Mouse (Mus musculus): ENCODE measurements around the gene Vsx1. TPM values are rescaled to one million over a fixed set of nuclear protein-coding genes. Genes with fewer than 3 reads are reported as not detected.

The Vsx1 gene
- not detected in 2 replicates for polyA plus RNA-seq (2015; fragmentation: Nextera tagmentation; extraction: Ambion mirVana)

DNA sequence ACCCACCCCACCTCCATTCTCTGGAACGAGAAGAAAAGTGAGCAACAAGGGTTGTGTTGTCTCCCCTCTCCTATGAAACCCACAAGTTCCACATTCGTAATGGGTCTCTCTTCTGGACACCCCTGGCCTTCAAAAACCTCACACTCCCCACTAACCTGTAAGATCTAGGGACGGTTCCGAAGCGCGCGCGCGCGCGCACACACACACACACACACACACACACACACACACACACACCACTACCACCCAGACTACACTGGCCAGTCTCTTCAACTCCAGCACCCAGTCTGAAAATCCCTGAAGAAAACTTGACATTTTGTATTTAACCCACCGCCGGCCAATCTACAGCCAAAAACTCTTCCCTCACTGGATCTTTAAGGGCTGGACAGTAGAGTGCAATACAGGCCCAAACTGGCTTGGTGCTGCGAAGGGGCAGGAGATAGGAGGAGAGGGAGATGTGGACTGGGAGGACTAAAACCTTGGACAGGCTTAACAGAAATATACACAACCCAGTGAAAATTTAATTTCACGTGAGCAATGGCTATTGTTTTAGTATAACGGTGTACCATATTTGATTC, at the start of gene Vsx1:
Gene Vsx1 (minus strand): TSS at position 138 of the 578 bp plus-strand sequence.
- Histone ChIP-seq H3K27me3 (replicated peaks; ENCODE audit: control insufficient read depth, insufficient read depth, low read length) (peaks cover 52% of the 10 kb centered on the region), H3K9me3 (ENCODE audit: control insufficient read depth) (no peaks in the 10 kb centered on the region), H3K36me3 (ENCODE audit: control insufficient read depth, insufficient read depth) (no peaks in the 10 kb centered on the region), H3K9ac (ENCODE audit: low read depth, low read length) (no peak within 1 kb of the TSS), H3K27ac (ENCODE audit: low read depth, low read length) (no peak within 1 kb of the TSS), H3K4me1 (replicated peaks; ENCODE audit: control insufficient read depth, insufficient read depth, low read length) (no peaks in the 10 kb centered on the region), H3K4me3 (ENCODE audit: low read depth, low read length) (peak within 1 kb of the TSS; percentile 26), H3K4me2 (replicated peaks; ENCODE audit: low read depth) (peak within 1 kb of the TSS; percentile 56)
- 42% methylated on average over 16 of the region's 16 CpGs for WGBS
- no peak for TF ChIP-seq CTCF (IDR thresholded peaks at IDR 0.05; ENCODE audit: low read depth)
- no peak for ATAC-seq

DNA sequence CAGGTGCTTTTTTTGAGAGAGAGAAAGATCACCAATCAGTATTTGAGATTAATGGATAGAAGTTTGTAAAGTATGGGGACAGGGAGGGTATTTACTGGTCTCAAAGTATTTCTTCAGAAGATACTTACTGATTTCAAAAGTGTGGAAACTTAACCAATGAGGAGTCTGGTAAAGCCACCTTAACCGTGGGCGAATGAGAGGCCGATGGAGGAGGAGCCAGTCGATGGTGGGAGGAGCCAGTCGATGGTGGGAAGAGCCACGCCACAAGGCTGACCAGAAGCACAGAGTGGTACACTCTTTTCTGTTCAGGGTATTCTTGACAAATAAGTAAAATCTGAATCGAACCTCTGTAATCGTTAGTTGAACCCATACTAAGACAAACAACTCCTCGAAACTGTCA, 48.7 kb upstream of the Vsx1 start:
- no peaks in the 10 kb centered on the region for H3K27me3 ChIP-seq (replicated peaks; ENCODE audit: control insufficient read depth, insufficient read depth, low read length)
- no peak overlapping the region for H3K4me2 ChIP-seq (replicated peaks; ENCODE audit: low read depth)
- H3K4me1 ChIP-seq (replicated peaks; ENCODE audit: control insufficient read depth, insufficient read depth, low read length): no peaks in the 10 kb centered on the region
- WGBS: 76% methylated on average over 9 of the region's 9 CpGs
- no peaks in the 10 kb centered on the region for H3K9me3 ChIP-seq (ENCODE audit: control insufficient read depth)
- no peak overlapping the region for H3K27ac ChIP-seq (ENCODE audit: low read depth, low read length)
- H3K36me3 ChIP-seq (ENCODE audit: control insufficient read depth, insufficient read depth): no peaks in the 10 kb centered on the region
- no peak overlapping the region for H3K9ac ChIP-seq (ENCODE audit: low read depth, low read length)
- no peak for ATAC-seq
- TF ChIP-seq CTCF (IDR thresholded peaks at IDR 0.05; ENCODE audit: low read depth): no peak
- no peak overlapping the region for H3K4me3 ChIP-seq (ENCODE audit: low read depth, low read length)

DNA sequence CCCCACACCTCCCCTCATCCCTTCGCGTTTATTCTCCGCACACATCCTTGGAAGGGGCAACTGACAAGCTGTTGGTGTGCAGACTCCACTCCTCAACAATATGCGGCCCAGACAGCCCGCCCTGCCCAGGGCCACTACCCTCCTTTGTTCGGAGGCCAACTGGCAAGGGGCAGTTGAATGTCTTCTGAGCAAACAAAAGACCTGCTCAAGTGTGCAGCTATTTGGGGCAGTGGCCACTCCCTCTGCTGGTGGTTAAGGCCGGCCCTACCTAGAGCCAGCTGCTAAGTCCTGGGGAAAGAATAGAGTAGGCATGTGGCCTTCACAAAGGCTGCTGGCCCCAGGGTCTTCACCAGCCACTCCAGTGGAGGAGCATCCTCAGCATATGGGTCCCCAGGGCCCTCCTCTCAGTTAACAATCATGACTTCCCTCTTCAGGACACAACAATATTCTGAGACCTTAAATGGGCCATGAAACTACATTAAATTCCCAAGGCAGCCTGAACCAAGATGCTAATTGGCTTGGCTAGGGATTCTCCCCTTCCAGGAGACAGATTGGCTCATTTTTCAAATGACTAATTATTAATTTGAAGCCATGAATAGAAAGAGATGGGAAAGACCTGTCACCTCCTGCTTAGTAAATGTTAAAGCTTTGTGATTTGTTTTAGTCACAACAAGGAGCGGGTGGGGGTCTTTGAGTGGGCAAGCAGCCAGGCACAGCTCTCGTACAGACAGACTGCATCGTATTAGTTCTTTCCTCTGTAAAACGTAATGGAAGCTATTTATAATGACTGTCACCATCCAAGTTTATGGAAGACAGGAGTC, 46.8 kb upstream of the Vsx1 start:
- no peak for ATAC-seq
- 61% methylated on average over 11 of the region's 11 CpGs for WGBS

DNA sequence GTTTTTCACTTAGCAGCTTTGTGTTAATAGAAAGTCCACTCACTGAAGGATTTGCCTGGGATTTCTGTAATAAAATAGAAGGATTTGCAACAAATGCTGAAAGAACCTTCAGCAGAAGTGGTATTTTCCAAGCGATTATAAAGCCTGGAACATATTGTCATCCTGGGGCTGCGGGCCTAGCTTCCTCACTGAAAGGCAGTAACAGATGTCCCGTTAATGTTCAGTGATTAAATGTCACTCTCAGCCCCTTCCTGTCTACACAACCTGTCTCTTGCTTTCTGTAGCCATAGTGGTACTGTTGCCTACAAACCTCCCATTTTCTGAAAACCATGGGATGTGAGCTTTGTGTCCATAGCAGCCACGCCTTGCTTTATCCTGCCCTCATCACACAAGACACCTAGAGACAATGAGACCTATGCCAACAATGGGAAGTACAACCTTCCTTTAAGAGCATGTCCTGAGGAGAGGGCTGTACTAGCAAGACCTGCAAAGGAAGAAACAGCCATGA, 23.1 kb upstream of the Vsx1 start:
- TF ChIP-seq CTCF (IDR thresholded peaks at IDR 0.05; ENCODE audit: low read depth): no peak
- 77% methylated on average over 4 of the region's 4 CpGs for WGBS
- H3K27ac ChIP-seq (ENCODE audit: low read depth, low read length): no peak overlapping the region
- no peaks in the 10 kb centered on the region for H3K27me3 ChIP-seq (replicated peaks; ENCODE audit: control insufficient read depth, insufficient read depth, low read length)
- no peaks in the 10 kb centered on the region for H3K36me3 ChIP-seq (ENCODE audit: control insufficient read depth, insufficient read depth)
- no peak overlapping the region for H3K4me3 ChIP-seq (ENCODE audit: low read depth, low read length)
- no peak overlapping the region for H3K4me2 ChIP-seq (replicated peaks; ENCODE audit: low read depth)
- no peak for ATAC-seq
- no peak overlapping the region for H3K9ac ChIP-seq (ENCODE audit: low read depth, low read length)
- H3K9me3 ChIP-seq (ENCODE audit: control insufficient read depth): no peaks in the 10 kb centered on the region
- H3K4me1 ChIP-seq (replicated peaks; ENCODE audit: control insufficient read depth, insufficient read depth, low read length): no peaks in the 10 kb centered on the region

More for the DNA sequence above, 46.8 kb upstream of the Vsx1 start:
- H3K9me3 ChIP-seq (ENCODE audit: control insufficient read depth): no peaks in the 10 kb centered on the region
- no peak overlapping the region for H3K4me2 ChIP-seq (replicated peaks; ENCODE audit: low read depth)
- H3K4me3 ChIP-seq (ENCODE audit: low read depth, low read length): no peak overlapping the region
- TF ChIP-seq CTCF (IDR thresholded peaks at IDR 0.05; ENCODE audit: low read depth): 0 out of 2 replicates have a peak, but pooled peaks have one; percentile 10
- H3K36me3 ChIP-seq (ENCODE audit: control insufficient read depth, insufficient read depth): no peaks in the 10 kb centered on the region
- no peaks in the 10 kb centered on the region for H3K4me1 ChIP-seq (replicated peaks; ENCODE audit: control insufficient read depth, insufficient read depth, low read length)
- H3K27ac ChIP-seq (ENCODE audit: low read depth, low read length): no peak overlapping the region
- no peak overlapping the region for H3K9ac ChIP-seq (ENCODE audit: low read depth, low read length)
- H3K27me3 ChIP-seq (replicated peaks; ENCODE audit: control insufficient read depth, insufficient read depth, low read length): no peaks in the 10 kb centered on the region

DNA sequence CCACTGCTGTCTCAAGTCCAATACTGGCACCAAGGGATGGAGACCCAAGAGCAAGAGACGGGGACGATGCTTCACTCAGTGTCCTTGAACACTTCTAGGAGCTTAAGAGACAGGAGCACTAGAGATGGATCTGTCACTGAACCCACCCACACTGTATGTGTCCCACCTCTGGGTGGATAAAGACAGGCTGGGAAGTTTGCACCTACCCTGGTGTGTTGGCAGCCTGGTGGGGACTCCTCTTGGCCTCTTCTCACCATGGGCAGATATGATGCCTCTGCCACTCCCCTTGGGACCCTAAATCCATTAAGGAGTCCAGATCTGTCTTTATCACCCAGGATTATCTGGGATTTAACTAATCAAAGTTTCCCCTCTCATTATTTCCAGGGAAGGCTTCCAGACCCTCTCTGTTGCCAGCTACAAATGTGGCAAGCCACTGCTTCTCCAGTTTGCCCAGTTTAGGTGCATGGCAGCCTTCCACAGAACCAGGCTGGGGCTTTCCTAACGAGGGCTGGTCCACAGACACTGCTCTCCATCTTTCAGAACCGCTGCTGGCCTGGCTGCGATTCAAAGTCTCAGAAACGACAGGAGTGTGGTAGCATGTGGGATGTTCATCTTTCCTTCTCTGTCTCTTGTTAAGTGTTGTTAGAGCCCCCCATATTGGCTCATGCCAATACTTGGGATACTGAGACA, 2.5 kb upstream of the Vsx1 start:
- WGBS: 71% methylated on average over 6 of the region's 6 CpGs
- Histone ChIP-seq H3K4me3 (ENCODE audit: low read depth, low read length) (no peak overlapping the region), H3K4me1 (replicated peaks; ENCODE audit: control insufficient read depth, insufficient read depth, low read length) (no peaks in the 10 kb centered on the region), H3K9me3 (ENCODE audit: control insufficient read depth) (no peaks in the 10 kb centered on the region), H3K27ac (ENCODE audit: low read depth, low read length) (no peak overlapping the region), H3K4me2 (replicated peaks; ENCODE audit: low read depth) (no peak overlapping the region), H3K9ac (ENCODE audit: low read depth, low read length) (no peak overlapping the region), H3K36me3 (ENCODE audit: control insufficient read depth, insufficient read depth) (no peaks in the 10 kb centered on the region), H3K27me3 (replicated peaks; ENCODE audit: control insufficient read depth, insufficient read depth, low read length) (peaks cover 49% of the 10 kb centered on the region)
- no peak for TF ChIP-seq CTCF (IDR thresholded peaks at IDR 0.05; ENCODE audit: low read depth)
- ATAC-seq: no peak

DNA sequence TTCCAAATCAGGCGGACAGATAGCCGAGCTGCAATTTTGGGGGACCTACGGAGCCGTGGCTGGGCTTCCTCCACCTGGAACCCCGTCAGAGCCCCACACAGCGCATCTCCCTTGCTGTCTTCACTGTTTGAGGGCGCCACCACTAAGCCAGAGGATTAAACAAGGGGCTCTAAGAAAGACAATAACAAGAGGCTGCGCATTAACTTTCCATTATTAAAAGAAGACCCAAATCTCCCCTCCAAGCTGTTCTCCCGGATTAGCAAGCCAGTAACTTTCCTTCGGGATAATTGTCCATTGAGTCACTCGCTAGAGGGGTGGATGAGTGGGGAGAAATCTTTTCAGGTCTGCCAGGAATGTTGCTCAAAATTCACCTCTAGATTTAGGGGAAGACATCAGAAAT, 1.1 kb upstream of the Vsx1 start:
- no peak for ATAC-seq
- no peaks in the 10 kb centered on the region for H3K9me3 ChIP-seq (ENCODE audit: control insufficient read depth)
- WGBS: 6% methylated on average over 11 of the region's 11 CpGs
- TF ChIP-seq CTCF (IDR thresholded peaks at IDR 0.05; ENCODE audit: low read depth): no peak
- H3K36me3 ChIP-seq (ENCODE audit: control insufficient read depth, insufficient read depth): no peaks in the 10 kb centered on the region
- no peak overlapping the region for H3K27ac ChIP-seq (ENCODE audit: low read depth, low read length)
- H3K4me3 ChIP-seq (ENCODE audit: low read depth, low read length): no peak overlapping the region
- H3K27me3 ChIP-seq (replicated peaks; ENCODE audit: control insufficient read depth, insufficient read depth, low read length): peaks cover 52% of the 10 kb centered on the region
- no peak overlapping the region for H3K4me2 ChIP-seq (replicated peaks; ENCODE audit: low read depth)
- H3K4me1 ChIP-seq (replicated peaks; ENCODE audit: control insufficient read depth, insufficient read depth, low read length): no peaks in the 10 kb centered on the region
- H3K9ac ChIP-seq (ENCODE audit: low read depth, low read length): no peak overlapping the region

Measured in intestine, postnatal 0 days (tissue).